Mouse (Mus musculus): ENCODE data around the gene Ntmt1. TPM values are rescaled to one million over a fixed set of nuclear protein-coding genes. Genes with fewer than 3 reads are reported as not detected.
A peak's percentile ranks its signal among the peaks of the same experiment; 100 is the strongest.

Gene Ntmt1
- total RNA-seq, 2 experiments from 2014 or later: 22.6 to 29.2 TPM

- peak; percentile 88 to 89 for DNase-seq
These were observed 24.3 kb upstream of the Ntmt1 start for GRCm38 (mm10) chr2:30783346-30783745.

- DNase-seq: peak; percentile 54 to 56
These were observed 23.3 kb upstream of the Ntmt1 start for GRCm38 (mm10) chr2:30784078-30784994.

GRCm38 (mm10) chr2:30787466-30787865, 20.2 kb upstream of the Ntmt1 start:
- DNase-seq: no peak

- DNase-seq: no peak
These were observed 15.6 kb upstream of the Ntmt1 start for GRCm38 (mm10) chr2:30792061-30792460.

- DNase-seq: peak; percentile 95 to 100
These were observed 13.2 kb upstream of the Ntmt1 start for GRCm38 (mm10) chr2:30794179-30795108.

- DNase-seq: no peak
These were observed 12.2 kb upstream of the Ntmt1 start for GRCm38 (mm10) chr2:30795271-30795888.

GRCm38 (mm10) chr2:30795889-30796275, 11.7 kb upstream of the Ntmt1 start:
- DNase-seq: no peak

GRCm38 (mm10) chr2:30796382-30796781, 11.2 kb upstream of the Ntmt1 start:
- DNase-seq: peak; percentile 78 to 86

GRCm38 (mm10) chr2:30799456-30799855, 8.2 kb upstream of the Ntmt1 start:
- no peak for DNase-seq

- DNase-seq: no peak
These were observed 7.0 kb upstream of the Ntmt1 start for GRCm38 (mm10) chr2:30800671-30801066.

GRCm38 (mm10) chr2:30801067-30801852, 6.4 kb upstream of the Ntmt1 start:
- DNase-seq: peak; percentile 35 to 56

- no peak for DNase-seq
These were observed 4.0 kb upstream of the Ntmt1 start, which contains the start of gene 1700001O22Rik for GRCm38 (mm10) chr2:30803604-30804003. 1700001O22Rik (minus strand) TSS chr2:30803661.

- DNase-seq: no peak
These were observed 1.6 kb upstream of the Ntmt1 start for GRCm38 (mm10) chr2:30805983-30806382.

GRCm38 (mm10) chr2:30807147-30807647, 429 bp upstream of the Ntmt1 start:
- DNase-seq: no peak

GRCm38 (mm10) chr2:30808296-30808655, 650 bp downstream of the Ntmt1 start:
- no peak for DNase-seq

GRCm38 (mm10) chr2:30809503-30809902, 1.9 kb downstream of the Ntmt1 start:
- no peak for DNase-seq

GRCm38 (mm10) chr2:30810573-30810972, 2.9 kb downstream of the Ntmt1 start:
- DNase-seq: no peak

GRCm38 (mm10) chr2:30816383-30816782, 8.8 kb downstream of the Ntmt1 start:
- DNase-seq: no peak

GRCm38 (mm10) chr2:30819873-30820272, 12.2 kb downstream of the Ntmt1 start:
- no peak for DNase-seq

GRCm38 (mm10) chr2:30821073-30821472, 13.4 kb downstream of the Ntmt1 start:
- no peak for DNase-seq

GRCm38 (mm10) chr2:30822460-30822859, 14.8 kb downstream of the Ntmt1 start:
- no peak for DNase-seq
